Mouse (Mus musculus): ENCODE data around the gene Katnb1. TPM values are rescaled to one million over a fixed set of nuclear protein-coding genes. Genes with fewer than 3 reads are reported as not detected.

Katnb1 gene
- polyA plus RNA-seq, 1 experiment from 2014 or later: 39.2 TPM

- Histone ChIP-seq H3K36me3 (replicated peaks; ENCODE audit: control insufficient read depth, insufficient read depth) (peaks cover 9% of the 10 kb centered on the region; the same call in 1 of the 2 replicates), H3K4me1 (replicated peaks; ENCODE audit: control insufficient read depth, insufficient read depth, low read length) (peaks cover 14% of the 10 kb centered on the region), H3K27me3 (ENCODE audit: control insufficient read depth, insufficient read depth, low read length) (no peaks in the 10 kb centered on the region), H3K4me3 (replicated peaks; ENCODE audit: low read length) (no peak overlapping the region), H3K4me2 (replicated peaks) (no peak overlapping the region), H3K27ac (no peak overlapping the region), H3K9me3 (ENCODE audit: control insufficient read depth, low read length) (no peaks in the 10 kb centered on the region), H3K9ac (no peak overlapping the region)
- no peak for DNase-seq (ENCODE audit: low spot score)
- 89% methylated on average over 4 of the region's 4 CpGs for WGBS
- ATAC-seq (ENCODE audit: low FRiP score): no peak
Measured at GRCm38 (mm10) chr8:95079305-95079704, 1.7 kb upstream of the Katnb1 start.

GRCm38 (mm10) chr8:95081650-95082049, 664 bp downstream of the Katnb1 start:
- Histone ChIP-seq H3K4me3 (replicated peaks; ENCODE audit: low read length) (peak overlapping the region; percentile 79), H3K9ac (peak overlapping the region; percentile 84), H3K27me3 (ENCODE audit: control insufficient read depth, insufficient read depth, low read length) (no peaks in the 10 kb centered on the region), H3K27ac (peak overlapping the region; percentile 58), H3K4me1 (replicated peaks; ENCODE audit: control insufficient read depth, insufficient read depth, low read length) (peaks cover 14% of the 10 kb centered on the region), H3K9me3 (ENCODE audit: control insufficient read depth, low read length) (no peaks in the 10 kb centered on the region), H3K4me2 (replicated peaks) (peak overlapping the region; percentile 90), H3K36me3 (replicated peaks; ENCODE audit: control insufficient read depth, insufficient read depth) (peaks cover 27% of the 10 kb centered on the region)
- 10% methylated on average over 11 of the region's 11 CpGs for WGBS
- no peak for DNase-seq (ENCODE audit: low spot score)
- ATAC-seq (ENCODE audit: low FRiP score): no peak

GRCm38 (mm10) chr8:95084261-95084660, 3.3 kb downstream of the Katnb1 start:
- H3K36me3 ChIP-seq (replicated peaks; ENCODE audit: control insufficient read depth, insufficient read depth): peaks cover 52% of the 10 kb centered on the region
- WGBS: 85% methylated on average over 4 of the region's 4 CpGs
- no peak for ATAC-seq (ENCODE audit: low FRiP score)

GRCm38 (mm10) chr8:95084744-95085431, 3.9 kb downstream of the Katnb1 start:
- no peaks in the 10 kb centered on the region for H3K9me3 ChIP-seq (ENCODE audit: control insufficient read depth, low read length)
- DNase-seq (ENCODE audit: low spot score): no peak
- H3K27ac ChIP-seq: no peak overlapping the region
- WGBS: 88% methylated on average over 10 of the region's 10 CpGs
- H3K4me1 ChIP-seq (replicated peaks; ENCODE audit: control insufficient read depth, insufficient read depth, low read length): peaks cover 13% of the 10 kb centered on the region
- H3K27me3 ChIP-seq (ENCODE audit: control insufficient read depth, insufficient read depth, low read length): no peaks in the 10 kb centered on the region
- H3K4me2 ChIP-seq (replicated peaks): no peak overlapping the region
- no peak overlapping the region for H3K4me3 ChIP-seq (replicated peaks; ENCODE audit: low read length)
- H3K36me3 ChIP-seq (replicated peaks; ENCODE audit: control insufficient read depth, insufficient read depth): peaks cover 56% of the 10 kb centered on the region
- ATAC-seq (ENCODE audit: low FRiP score): no peak
- no peak overlapping the region for H3K9ac ChIP-seq

More at GRCm38 (mm10) chr8:95084261-95084660, 3.3 kb downstream of the Katnb1 start:
- Histone ChIP-seq H3K9me3 (ENCODE audit: control insufficient read depth, low read length) (no peaks in the 10 kb centered on the region), H3K27ac (no peak overlapping the region), H3K4me1 (replicated peaks; ENCODE audit: control insufficient read depth, insufficient read depth, low read length) (peaks cover 14% of the 10 kb centered on the region), H3K27me3 (ENCODE audit: control insufficient read depth, insufficient read depth, low read length) (no peaks in the 10 kb centered on the region), H3K4me2 (replicated peaks) (no peak overlapping the region), H3K9ac (no peak overlapping the region), H3K4me3 (replicated peaks; ENCODE audit: low read length) (no peak overlapping the region)
- no peak for DNase-seq (ENCODE audit: low spot score)

GRCm38 (mm10) chr8:95085432-95086141, 4.6 kb downstream of the Katnb1 start:
- no peak overlapping the region for H3K4me3 ChIP-seq (replicated peaks; ENCODE audit: low read length)
- H3K27ac ChIP-seq: no peak overlapping the region
- H3K9me3 ChIP-seq (ENCODE audit: control insufficient read depth, low read length): no peaks in the 10 kb centered on the region
- H3K27me3 ChIP-seq (ENCODE audit: control insufficient read depth, insufficient read depth, low read length): no peaks in the 10 kb centered on the region
- H3K4me2 ChIP-seq (replicated peaks): no peak overlapping the region
- 94% methylated on average over 7 of the region's 7 CpGs for WGBS
- H3K36me3 ChIP-seq (replicated peaks; ENCODE audit: control insufficient read depth, insufficient read depth): peaks cover 63% of the 10 kb centered on the region
- ATAC-seq (ENCODE audit: low FRiP score) (no peak), DNase-seq (ENCODE audit: low spot score) (no peak)
- no peak overlapping the region for H3K9ac ChIP-seq
- peaks cover 9% of the 10 kb centered on the region for H3K4me1 ChIP-seq (replicated peaks; ENCODE audit: control insufficient read depth, insufficient read depth, low read length)

- Histone ChIP-seq H3K4me3 (replicated peaks; ENCODE audit: low read length) (no peak overlapping the region), H3K4me1 (replicated peaks; ENCODE audit: control insufficient read depth, insufficient read depth, low read length) (no peaks in the 10 kb centered on the region), H3K27me3 (ENCODE audit: control insufficient read depth, insufficient read depth, low read length) (no peaks in the 10 kb centered on the region), H3K36me3 (replicated peaks; ENCODE audit: control insufficient read depth, insufficient read depth) (peaks cover 97% of the 10 kb centered on the region), H3K27ac (no peak overlapping the region), H3K4me2 (replicated peaks) (no peak overlapping the region), H3K9ac (no peak overlapping the region), H3K9me3 (ENCODE audit: control insufficient read depth, low read length) (no peaks in the 10 kb centered on the region)
- no peak for DNase-seq (ENCODE audit: low spot score)
- 92% methylated on average over 4 of the region's 4 CpGs for WGBS
- ATAC-seq (ENCODE audit: low FRiP score): no peak
Measured at GRCm38 (mm10) chr8:95093574-95093973, 12.6 kb downstream of the Katnb1 start.

GRCm38 (mm10) chr8:95099009-95099408, 18.0 kb downstream of the Katnb1 start:
- Histone ChIP-seq H3K27me3 (ENCODE audit: control insufficient read depth, insufficient read depth, low read length) (no peaks in the 10 kb centered on the region), H3K4me1 (replicated peaks; ENCODE audit: control insufficient read depth, insufficient read depth, low read length) (no peaks in the 10 kb centered on the region), H3K27ac (no peak overlapping the region), H3K4me2 (replicated peaks) (no peak overlapping the region), H3K36me3 (replicated peaks; ENCODE audit: control insufficient read depth, insufficient read depth) (peaks cover 93% of the 10 kb centered on the region), H3K9ac (no peak overlapping the region), H3K9me3 (ENCODE audit: control insufficient read depth, low read length) (no peaks in the 10 kb centered on the region), H3K4me3 (replicated peaks; ENCODE audit: low read length) (no peak overlapping the region)
- WGBS: 23% methylated on average over 5 of the region's 5 CpGs
- peak; percentile 80 for DNase-seq (ENCODE audit: low spot score)
- ATAC-seq (ENCODE audit: low FRiP score): peak; percentile 53; the same call in 1 of the 2 replicates

GRCm38 (mm10) chr8:95101972-95102371, 21.0 kb downstream of the Katnb1 start:
- no peaks in the 10 kb centered on the region for H3K27me3 ChIP-seq (ENCODE audit: control insufficient read depth, insufficient read depth, low read length)
- no peak for DNase-seq (ENCODE audit: low spot score)
- no peak overlapping the region for H3K27ac ChIP-seq
- WGBS: 80% methylated on average over 4 of the region's 4 CpGs
- H3K4me1 ChIP-seq (replicated peaks; ENCODE audit: control insufficient read depth, insufficient read depth, low read length): no peaks in the 10 kb centered on the region
- H3K9me3 ChIP-seq (ENCODE audit: control insufficient read depth, low read length): no peaks in the 10 kb centered on the region
- H3K9ac ChIP-seq: no peak overlapping the region
- H3K36me3 ChIP-seq (replicated peaks; ENCODE audit: control insufficient read depth, insufficient read depth): peaks cover 78% of the 10 kb centered on the region
- H3K4me3 ChIP-seq (replicated peaks; ENCODE audit: low read length): no peak overlapping the region
- H3K4me2 ChIP-seq (replicated peaks): no peak overlapping the region
- ATAC-seq (ENCODE audit: low FRiP score): no peak

- Histone ChIP-seq H3K27ac (no peak overlapping the region), H3K4me3 (replicated peaks; ENCODE audit: low read length) (no peak overlapping the region), H3K9me3 (ENCODE audit: control insufficient read depth, low read length) (no peaks in the 10 kb centered on the region), H3K4me2 (replicated peaks) (no peak overlapping the region), H3K4me1 (replicated peaks; ENCODE audit: control insufficient read depth, insufficient read depth, low read length) (no peaks in the 10 kb centered on the region), H3K27me3 (ENCODE audit: control insufficient read depth, insufficient read depth, low read length) (no peaks in the 10 kb centered on the region), H3K9ac (no peak overlapping the region), H3K36me3 (replicated peaks; ENCODE audit: control insufficient read depth, insufficient read depth) (peaks cover 57% of the 10 kb centered on the region)
- ATAC-seq (ENCODE audit: low FRiP score): no peak
- WGBS: 91% methylated on average over 13 of the region's 13 CpGs
- DNase-seq (ENCODE audit: low spot score): no peak
Measured at GRCm38 (mm10) chr8:95107306-95107705, 26.3 kb downstream of the Katnb1 start.

Measured in hindbrain, embryonic 14.5 days (tissue).